Mouse (Mus musculus): Measurements from ENCODE around the gene Nol12. TPM values are rescaled to one million over a fixed set of nuclear protein-coding genes. Genes with fewer than 3 reads are reported as not detected.

The Nol12 gene
- polyA plus RNA-seq, 1 experiment from 2014 or later: 45.9 TPM

GRCm38 (mm10) chr15:78971626-78972025, 36.9 kb downstream of the Nol12 start:
- Histone ChIP-seq H3K4me3 (ENCODE audit: low read depth, low read length) (no peak overlapping the region), H3K9ac (replicated peaks; ENCODE audit: low read depth, low read length) (no peak overlapping the region), H3K4me2 (replicated peaks; ENCODE audit: low read depth, low read length) (no peak overlapping the region), H3K27ac (ENCODE audit: low read length) (no peak overlapping the region), H3K9me3 (ENCODE audit: control insufficient read depth, low read depth, low read length) (no peaks in the 10 kb centered on the region), H3K27me3 (ENCODE audit: control insufficient read depth, insufficient read depth, low read length) (no peaks in the 10 kb centered on the region), H3K36me3 (ENCODE audit: control insufficient read depth, insufficient read depth, low read length) (no peaks in the 10 kb centered on the region; the same call in 1 of the 2 replicates), H3K4me1 (ENCODE audit: control insufficient read depth, insufficient read depth, low read length) (no peaks in the 10 kb centered on the region)
- ATAC-seq (ENCODE audit: insufficient number of reproducible peaks, insufficient read depth, low FRiP score, low read depth): no peak
- WGBS: 74% methylated on average over 6 of the region's 6 CpGs

- H3K27me3 ChIP-seq (ENCODE audit: control insufficient read depth, insufficient read depth, low read length): no peaks in the 10 kb centered on the region
- H3K27ac ChIP-seq (ENCODE audit: low read length): no peak overlapping the region
- no peak overlapping the region for H3K4me3 ChIP-seq (ENCODE audit: low read depth, low read length)
- H3K36me3 ChIP-seq (ENCODE audit: control insufficient read depth, insufficient read depth, low read length): no peaks in the 10 kb centered on the region
- H3K4me2 ChIP-seq (replicated peaks; ENCODE audit: low read depth, low read length): no peak overlapping the region
- no peak overlapping the region for H3K9ac ChIP-seq (replicated peaks; ENCODE audit: low read depth, low read length)
- 70% methylated on average over 7 of the region's 7 CpGs for WGBS
- H3K9me3 ChIP-seq (ENCODE audit: control insufficient read depth, low read depth, low read length): no peaks in the 10 kb centered on the region
- peaks cover 10% of the 10 kb centered on the region for H3K4me1 ChIP-seq (ENCODE audit: control insufficient read depth, insufficient read depth, low read length)
- no peak for ATAC-seq (ENCODE audit: insufficient number of reproducible peaks, insufficient read depth, low FRiP score, low read depth)
These were observed 39.2 kb downstream of the Nol12 start for GRCm38 (mm10) chr15:78973950-78974349.

GRCm38 (mm10) chr15:78977676-78978159, 43.0 kb downstream of the Nol12 start:
- Histone ChIP-seq H3K9me3 (ENCODE audit: control insufficient read depth, low read depth, low read length) (no peaks in the 10 kb centered on the region), H3K27me3 (ENCODE audit: control insufficient read depth, insufficient read depth, low read length) (no peaks in the 10 kb centered on the region), H3K4me2 (replicated peaks; ENCODE audit: low read depth, low read length) (no peak overlapping the region), H3K9ac (replicated peaks; ENCODE audit: low read depth, low read length) (no peak overlapping the region), H3K4me3 (ENCODE audit: low read depth, low read length) (no peak overlapping the region), H3K36me3 (ENCODE audit: control insufficient read depth, insufficient read depth, low read length) (no peaks in the 10 kb centered on the region), H3K27ac (ENCODE audit: low read length) (no peak overlapping the region), H3K4me1 (ENCODE audit: control insufficient read depth, insufficient read depth, low read length) (peaks cover 25% of the 10 kb centered on the region)
- 85% methylated on average over 8 of the region's 8 CpGs for WGBS
- no peak for ATAC-seq (ENCODE audit: insufficient number of reproducible peaks, insufficient read depth, low FRiP score, low read depth)

GRCm38 (mm10) chr15:78978875-78979274, 44.1 kb downstream of the Nol12 start:
- no peak overlapping the region for H3K9ac ChIP-seq (replicated peaks; ENCODE audit: low read depth, low read length)
- no peaks in the 10 kb centered on the region for H3K27me3 ChIP-seq (ENCODE audit: control insufficient read depth, insufficient read depth, low read length)
- ATAC-seq (ENCODE audit: insufficient number of reproducible peaks, insufficient read depth, low FRiP score, low read depth): peak; percentile 57; the same call in 1 of the 2 replicates
- H3K4me2 ChIP-seq (replicated peaks; ENCODE audit: low read depth, low read length): 0 out of 2 replicates have a peak overlapping the region, but pooled peaks have one; percentile 12
- 3% methylated on average over 4 of the region's 4 CpGs for WGBS
- no peaks in the 10 kb centered on the region for H3K9me3 ChIP-seq (ENCODE audit: control insufficient read depth, low read depth, low read length)
- no peak overlapping the region for H3K4me3 ChIP-seq (ENCODE audit: low read depth, low read length)
- H3K4me1 ChIP-seq (ENCODE audit: control insufficient read depth, insufficient read depth, low read length): peaks cover 27% of the 10 kb centered on the region
- H3K36me3 ChIP-seq (ENCODE audit: control insufficient read depth, insufficient read depth, low read length): no peaks in the 10 kb centered on the region
- peak overlapping the region; percentile 84 for H3K27ac ChIP-seq (ENCODE audit: low read length)

GRCm38 (mm10) chr15:78980084-78980483, 45.4 kb downstream of the Nol12 start:
- Histone ChIP-seq H3K27me3 (ENCODE audit: control insufficient read depth, insufficient read depth, low read length) (no peaks in the 10 kb centered on the region), H3K4me2 (replicated peaks; ENCODE audit: low read depth, low read length) (no peak overlapping the region), H3K36me3 (ENCODE audit: control insufficient read depth, insufficient read depth, low read length) (no peaks in the 10 kb centered on the region), H3K4me1 (ENCODE audit: control insufficient read depth, insufficient read depth, low read length) (peaks cover 39% of the 10 kb centered on the region), H3K9ac (replicated peaks; ENCODE audit: low read depth, low read length) (no peak overlapping the region), H3K27ac (ENCODE audit: low read length) (no peak overlapping the region; the same call in 1 of the 2 replicates), H3K4me3 (ENCODE audit: low read depth, low read length) (no peak overlapping the region), H3K9me3 (ENCODE audit: control insufficient read depth, low read depth, low read length) (no peaks in the 10 kb centered on the region)
- no peak for ATAC-seq (ENCODE audit: insufficient number of reproducible peaks, insufficient read depth, low FRiP score, low read depth)
- 91% methylated on average over 4 of the region's 4 CpGs for WGBS

- H3K36me3 ChIP-seq (ENCODE audit: control insufficient read depth, insufficient read depth, low read length): no peaks in the 10 kb centered on the region
- peak; percentile 84 for ATAC-seq (ENCODE audit: insufficient number of reproducible peaks, insufficient read depth, low FRiP score, low read depth)
- no peaks in the 10 kb centered on the region for H3K9me3 ChIP-seq (ENCODE audit: control insufficient read depth, low read depth, low read length)
- H3K4me1 ChIP-seq (ENCODE audit: control insufficient read depth, insufficient read depth, low read length): peaks cover 48% of the 10 kb centered on the region
- peak overlapping the region; percentile 83 for H3K4me3 ChIP-seq (ENCODE audit: low read depth, low read length)
- peak overlapping the region; percentile 64 for H3K9ac ChIP-seq (replicated peaks; ENCODE audit: low read depth, low read length)
- peak overlapping the region; percentile 91 for H3K27ac ChIP-seq (ENCODE audit: low read length)
- H3K27me3 ChIP-seq (ENCODE audit: control insufficient read depth, insufficient read depth, low read length): no peaks in the 10 kb centered on the region
- H3K4me2 ChIP-seq (replicated peaks; ENCODE audit: low read depth, low read length): peak overlapping the region; percentile 92
- under 1% methylated on average over 64 of the region's 67 CpGs for WGBS
These were observed 48.1 kb downstream of the Nol12 start for GRCm38 (mm10) chr15:78982658-78983435.

GRCm38 (mm10) chr15:78983436-78984285, 48.9 kb downstream of the Nol12 start:
- peak; percentile 56 for ATAC-seq (ENCODE audit: insufficient number of reproducible peaks, insufficient read depth, low FRiP score, low read depth)
- under 1% methylated on average over 21 of the region's 21 CpGs for WGBS
- Histone ChIP-seq H3K27ac (ENCODE audit: low read length) (peak overlapping the region; percentile 91), H3K9me3 (ENCODE audit: control insufficient read depth, low read depth, low read length) (no peaks in the 10 kb centered on the region), H3K9ac (replicated peaks; ENCODE audit: low read depth, low read length) (peak overlapping the region; percentile 64), H3K4me3 (ENCODE audit: low read depth, low read length) (peak overlapping the region; percentile 83), H3K4me1 (ENCODE audit: control insufficient read depth, insufficient read depth, low read length) (peaks cover 41% of the 10 kb centered on the region), H3K36me3 (ENCODE audit: control insufficient read depth, insufficient read depth, low read length) (peaks cover 3% of the 10 kb centered on the region; the same call in 1 of the 2 replicates), H3K4me2 (replicated peaks; ENCODE audit: low read depth, low read length) (peak overlapping the region; percentile 92), H3K27me3 (ENCODE audit: control insufficient read depth, insufficient read depth, low read length) (no peaks in the 10 kb centered on the region)

GRCm38 (mm10) chr15:78984286-78984778, 49.6 kb downstream of the Nol12 start:
- peak overlapping the region; percentile 92 for H3K4me2 ChIP-seq (replicated peaks; ENCODE audit: low read depth, low read length)
- no peaks in the 10 kb centered on the region for H3K9me3 ChIP-seq (ENCODE audit: control insufficient read depth, low read depth, low read length)
- peak overlapping the region; percentile 91; the same call in 1 of the 2 replicates for H3K27ac ChIP-seq (ENCODE audit: low read length)
- no peak for ATAC-seq (ENCODE audit: insufficient number of reproducible peaks, insufficient read depth, low FRiP score, low read depth)
- peaks cover 4% of the 10 kb centered on the region for H3K36me3 ChIP-seq (ENCODE audit: control insufficient read depth, insufficient read depth, low read length)
- H3K27me3 ChIP-seq (ENCODE audit: control insufficient read depth, insufficient read depth, low read length): no peaks in the 10 kb centered on the region
- peaks cover 34% of the 10 kb centered on the region for H3K4me1 ChIP-seq (ENCODE audit: control insufficient read depth, insufficient read depth, low read length)
- no peak overlapping the region for H3K9ac ChIP-seq (replicated peaks; ENCODE audit: low read depth, low read length)
- peak overlapping the region; percentile 83 for H3K4me3 ChIP-seq (ENCODE audit: low read depth, low read length)
- WGBS: 21% methylated on average over 5 of the region's 5 CpGs
